Mouse (Mus musculus) kidney, adult 2 months (tissue): Measurements from ENCODE around the gene Sbf1.

Experiments used
- CTCF ChIP-seq: fragments of 200-500 bp; conservative IDR thresholded peaks from 2 replicates; pipeline ENCODE4 v1.5.1; 2011; ENCODE audit warnings: low read depth, mild to moderate bottlenecking, control low read depth, low read length, moderate library complexity, mixed read lengths; ENCODE audit not compliant: insufficient read depth, insufficient read length
- POLR2A ChIP-seq: fragments of 200-500 bp; IDR thresholded peaks from one replicate; pipeline ENCODE4 v1.6.1; 2011; ENCODE audit warnings: low read depth, low read length, control low read depth

- TF ChIP-seq CTCF: no peak
- no peak for TF ChIP-seq POLR2A
Measured at GRCm38 (mm10) chr15:89286114-89286513, 29.0 kb downstream of the Sbf1 start.
